Mouse (Mus musculus): ENCODE results near the gene Pwwp2b. TPM values are rescaled to one million over a fixed set of nuclear protein-coding genes. Genes with fewer than 3 reads are reported as not detected.

Gene Pwwp2b
- polyA plus RNA-seq, 1 experiment from 2014 or later, result 6.9 TPM

DNA sequence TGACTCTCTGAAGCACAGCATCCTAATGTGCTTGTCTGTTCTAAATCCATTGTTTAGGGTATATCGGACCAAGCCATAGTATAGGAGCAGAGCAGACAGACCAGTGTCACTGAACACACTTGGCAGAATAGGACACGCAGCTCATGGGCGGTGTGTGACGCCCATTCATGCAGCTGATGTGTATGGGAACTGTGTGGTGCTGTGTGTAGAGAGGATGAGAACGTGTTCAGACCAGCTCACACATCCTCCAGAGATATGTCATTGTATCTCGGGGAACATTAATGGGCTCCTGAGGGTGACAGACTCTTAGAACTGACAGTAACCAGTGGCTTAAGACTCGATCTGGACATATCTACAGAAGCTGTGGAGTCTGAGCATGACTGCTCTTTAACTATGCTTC is 21.9 kb upstream of the Pwwp2b start:
- H3K27ac ChIP-seq (replicated peaks in 1 of 2; ENCODE audit: control insufficient read depth in 1 of 2, insufficient read depth in 1 of 2, low read depth in 2 of 2, low read length in 2 of 2), result no peak overlapping the region
- no peaks in the 10 kb centered on the region for H3K9me3 ChIP-seq (ENCODE audit: control insufficient read depth, low read length)
- no peaks in the 10 kb centered on the region for H3K27me3 ChIP-seq (ENCODE audit: control insufficient read depth, insufficient read depth, low read length)
- 73% methylated on average over 7 of the region's 7 CpGs for WGBS
- peaks cover 38 to 40% of the 10 kb centered on the region in 2 experiments for H3K4me1 ChIP-seq (ENCODE audit: control insufficient read depth in 2 of 2, insufficient read depth in 2 of 2, low read length in 2 of 2)
- ATAC-seq (ENCODE audit: insufficient number of reproducible peaks, insufficient read depth, low FRiP score, low read depth), result no peak
- no peak overlapping the region for H3K4me2 ChIP-seq (ENCODE audit: low read length)
- no peaks in the 10 kb centered on the region for H3K36me3 ChIP-seq (ENCODE audit: control insufficient read depth, insufficient read depth, low read length)
- H3K9ac ChIP-seq (ENCODE audit: low read length), result no peak overlapping the region
- no peak overlapping the region for H3K4me3 ChIP-seq (ENCODE audit: control insufficient read depth in 1 of 2, insufficient read depth in 1 of 2, low read depth in 1 of 2, low read length in 2 of 2)

DNA sequence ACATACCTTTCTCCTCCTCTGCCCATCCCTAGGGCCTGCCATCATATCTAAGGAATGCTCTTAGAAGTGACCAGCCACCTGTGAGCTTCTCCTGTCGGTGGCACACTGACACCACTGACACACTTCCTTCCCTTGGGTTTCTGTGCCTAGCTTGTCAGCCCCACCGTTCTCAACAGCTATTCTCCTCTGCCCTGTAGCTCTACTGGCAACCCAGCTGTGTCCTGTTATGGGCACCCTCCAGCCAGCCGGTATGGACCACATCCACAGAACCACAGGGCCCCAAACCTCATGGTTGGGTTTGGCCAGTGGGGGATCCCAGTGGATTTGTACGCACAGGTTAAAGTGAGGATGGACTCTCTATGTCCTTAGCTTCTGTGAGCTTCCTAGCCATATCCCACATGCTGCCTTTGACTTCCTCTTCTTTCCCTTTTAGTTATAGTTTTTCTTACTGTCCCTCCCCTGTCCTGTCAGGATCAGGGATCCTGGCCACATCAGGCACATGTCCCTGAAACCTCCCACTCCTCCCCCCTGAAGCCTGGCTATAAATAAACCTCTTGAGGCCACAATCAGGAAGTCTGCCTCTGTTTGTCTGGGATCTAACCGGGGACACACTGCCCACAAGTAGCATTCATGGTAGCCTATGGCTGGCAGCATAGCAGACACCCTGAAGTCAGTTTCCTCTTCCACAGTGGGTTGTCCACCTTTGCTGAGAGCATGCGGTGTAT is 19.7 kb upstream of the Pwwp2b start:
- Histone ChIP-seq H3K4me2 (ENCODE audit: low read length) (0 out of 2 replicates have a peak overlapping the region, but pooled peaks have one; percentile 15), H3K9me3 (ENCODE audit: control insufficient read depth, low read length) (no peaks in the 10 kb centered on the region), H3K9ac (ENCODE audit: low read length) (no peak overlapping the region), H3K36me3 (ENCODE audit: control insufficient read depth, insufficient read depth, low read length) (no peaks in the 10 kb centered on the region), H3K27ac (replicated peaks in 1 of 2; ENCODE audit: control insufficient read depth in 1 of 2, insufficient read depth in 1 of 2, low read depth in 2 of 2, low read length in 2 of 2) (peak overlapping the region; percentile 83 to 86), H3K4me1 (ENCODE audit: control insufficient read depth in 2 of 2, insufficient read depth in 2 of 2, low read length in 2 of 2) (peaks cover 38 to 40% of the 10 kb centered on the region in 2 experiments), H3K27me3 (ENCODE audit: control insufficient read depth, insufficient read depth, low read length) (no peaks in the 10 kb centered on the region), H3K4me3 (ENCODE audit: control insufficient read depth in 1 of 2, insufficient read depth in 1 of 2, low read depth in 1 of 2, low read length in 2 of 2) (no peak overlapping the region)
- ATAC-seq (ENCODE audit: insufficient number of reproducible peaks, insufficient read depth, low FRiP score, low read depth), result peak; percentile 68
- 25% methylated on average over 6 of the region's 6 CpGs for WGBS

DNA sequence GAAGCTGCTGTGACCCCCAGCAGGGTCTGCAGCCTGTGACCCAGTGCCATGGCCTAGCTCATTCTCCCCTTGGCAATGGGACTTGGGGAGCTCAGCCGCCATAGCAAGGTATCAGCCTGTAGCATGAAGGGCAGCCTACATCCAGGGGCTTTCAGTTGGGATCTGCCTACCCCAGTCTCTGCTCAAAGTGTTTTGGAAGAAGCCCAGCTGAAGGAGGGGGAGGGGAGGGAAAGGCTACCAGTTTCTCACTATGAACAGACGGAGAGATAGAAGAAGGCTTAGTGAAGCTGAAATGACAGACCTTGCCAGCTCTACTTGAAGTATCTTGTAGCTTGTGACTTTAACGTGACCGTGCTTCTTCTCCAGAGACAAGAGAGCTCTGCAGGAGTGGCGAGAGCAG is 18.4 kb upstream of the Pwwp2b start:
- no peak overlapping the region for H3K4me2 ChIP-seq (ENCODE audit: low read length)
- no peaks in the 10 kb centered on the region for H3K36me3 ChIP-seq (ENCODE audit: control insufficient read depth, insufficient read depth, low read length)
- no peak for ATAC-seq (ENCODE audit: insufficient number of reproducible peaks, insufficient read depth, low FRiP score, low read depth)
- H3K27me3 ChIP-seq (ENCODE audit: control insufficient read depth, insufficient read depth, low read length), result no peaks in the 10 kb centered on the region
- H3K9me3 ChIP-seq (ENCODE audit: control insufficient read depth, low read length), result no peaks in the 10 kb centered on the region
- peak overlapping the region; percentile 17 to 86; a peak in 2 of 4 replicates for H3K27ac ChIP-seq (replicated peaks in 1 of 2; ENCODE audit: control insufficient read depth in 1 of 2, insufficient read depth in 1 of 2, low read depth in 2 of 2, low read length in 2 of 2)
- WGBS, result 67% methylated on average over 5 of the region's 5 CpGs
- no peak overlapping the region for H3K4me3 ChIP-seq (ENCODE audit: control insufficient read depth in 1 of 2, insufficient read depth in 1 of 2, low read depth in 1 of 2, low read length in 2 of 2)
- H3K9ac ChIP-seq (ENCODE audit: low read length), result no peak overlapping the region
- peaks cover 43 to 47% of the 10 kb centered on the region in 2 experiments for H3K4me1 ChIP-seq (ENCODE audit: control insufficient read depth in 2 of 2, insufficient read depth in 2 of 2, low read length in 2 of 2)

DNA sequence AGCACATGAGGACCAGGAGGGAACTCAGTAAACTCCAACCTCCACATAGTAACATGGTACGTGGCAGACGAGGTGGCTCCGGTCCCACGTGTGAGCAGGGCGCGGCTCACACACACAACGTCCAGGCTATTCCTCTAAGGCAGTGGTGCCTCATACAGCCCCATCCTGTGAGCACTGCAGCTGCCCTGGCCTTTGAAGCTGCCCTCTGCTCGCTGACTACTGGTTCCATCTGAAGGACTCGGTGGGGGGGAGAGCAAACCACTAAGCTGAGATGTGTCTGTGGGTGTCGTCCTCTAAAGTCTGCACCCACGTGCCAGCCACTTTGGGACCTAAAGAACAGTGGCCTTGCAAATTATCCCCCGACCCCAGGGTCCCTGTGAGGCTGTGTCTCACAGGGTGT is 18.0 kb upstream of the Pwwp2b start:
- no peak overlapping the region for H3K9ac ChIP-seq (ENCODE audit: low read length)
- H3K36me3 ChIP-seq (ENCODE audit: control insufficient read depth, insufficient read depth, low read length), result no peaks in the 10 kb centered on the region
- H3K4me2 ChIP-seq (ENCODE audit: low read length), result no peak overlapping the region
- H3K9me3 ChIP-seq (ENCODE audit: control insufficient read depth, low read length), result no peaks in the 10 kb centered on the region
- H3K4me3 ChIP-seq (ENCODE audit: control insufficient read depth in 1 of 2, insufficient read depth in 1 of 2, low read depth in 1 of 2, low read length in 2 of 2), result no peak overlapping the region
- 74% methylated on average over 12 of the region's 12 CpGs for WGBS
- no peak for ATAC-seq (ENCODE audit: insufficient number of reproducible peaks, insufficient read depth, low FRiP score, low read depth)
- peaks cover 43 to 48% of the 10 kb centered on the region in 2 experiments for H3K4me1 ChIP-seq (ENCODE audit: control insufficient read depth in 2 of 2, insufficient read depth in 2 of 2, low read length in 2 of 2)
- peak overlapping the region in 1 of 2 experiments; percentile 86; a peak in 1 of 4 replicates for H3K27ac ChIP-seq (replicated peaks in 1 of 2; ENCODE audit: control insufficient read depth in 1 of 2, insufficient read depth in 1 of 2, low read depth in 2 of 2, low read length in 2 of 2)
- H3K27me3 ChIP-seq (ENCODE audit: control insufficient read depth, insufficient read depth, low read length), result no peaks in the 10 kb centered on the region

DNA sequence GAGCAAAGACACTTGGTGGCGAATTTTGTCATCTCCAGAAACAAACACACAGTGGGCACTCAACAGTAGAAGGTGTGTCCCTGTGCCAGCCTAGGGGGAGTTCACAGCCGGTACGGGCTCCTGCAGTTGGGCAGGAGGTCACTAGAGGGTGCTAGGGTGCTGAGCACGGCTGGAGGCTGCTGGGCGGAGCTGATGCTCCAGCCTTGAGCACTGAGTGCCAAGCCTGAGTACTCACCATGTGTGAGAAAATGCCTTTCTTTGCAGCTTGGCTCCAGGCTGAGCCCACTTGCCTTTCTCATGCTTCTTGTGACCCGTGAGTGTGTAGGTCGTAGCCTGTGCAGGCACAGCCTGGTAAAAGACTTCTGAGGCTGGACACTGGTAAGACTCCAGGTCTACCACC is 14.6 kb upstream of the Pwwp2b start:
- no peak overlapping the region for H3K9ac ChIP-seq (ENCODE audit: low read length)
- no peak overlapping the region for H3K4me2 ChIP-seq (ENCODE audit: low read length)
- H3K4me3 ChIP-seq (ENCODE audit: control insufficient read depth in 1 of 2, insufficient read depth in 1 of 2, low read depth in 1 of 2, low read length in 2 of 2), result no peak overlapping the region
- H3K4me1 ChIP-seq (ENCODE audit: control insufficient read depth in 2 of 2, insufficient read depth in 2 of 2, low read length in 2 of 2), result peaks cover 34 to 37% of the 10 kb centered on the region in 2 experiments
- no peaks in the 10 kb centered on the region for H3K9me3 ChIP-seq (ENCODE audit: control insufficient read depth, low read length)
- H3K36me3 ChIP-seq (ENCODE audit: control insufficient read depth, insufficient read depth, low read length), result no peaks in the 10 kb centered on the region
- peak; percentile 57 for ATAC-seq (ENCODE audit: insufficient number of reproducible peaks, insufficient read depth, low FRiP score, low read depth)
- peak overlapping the region; percentile 20 to 73; a peak in 3 of 4 replicates for H3K27ac ChIP-seq (replicated peaks in 1 of 2; ENCODE audit: control insufficient read depth in 1 of 2, insufficient read depth in 1 of 2, low read depth in 2 of 2, low read length in 2 of 2)
- WGBS, result under 1% methylated on average over 7 of the region's 7 CpGs
- H3K27me3 ChIP-seq (ENCODE audit: control insufficient read depth, insufficient read depth, low read length), result no peaks in the 10 kb centered on the region

DNA sequence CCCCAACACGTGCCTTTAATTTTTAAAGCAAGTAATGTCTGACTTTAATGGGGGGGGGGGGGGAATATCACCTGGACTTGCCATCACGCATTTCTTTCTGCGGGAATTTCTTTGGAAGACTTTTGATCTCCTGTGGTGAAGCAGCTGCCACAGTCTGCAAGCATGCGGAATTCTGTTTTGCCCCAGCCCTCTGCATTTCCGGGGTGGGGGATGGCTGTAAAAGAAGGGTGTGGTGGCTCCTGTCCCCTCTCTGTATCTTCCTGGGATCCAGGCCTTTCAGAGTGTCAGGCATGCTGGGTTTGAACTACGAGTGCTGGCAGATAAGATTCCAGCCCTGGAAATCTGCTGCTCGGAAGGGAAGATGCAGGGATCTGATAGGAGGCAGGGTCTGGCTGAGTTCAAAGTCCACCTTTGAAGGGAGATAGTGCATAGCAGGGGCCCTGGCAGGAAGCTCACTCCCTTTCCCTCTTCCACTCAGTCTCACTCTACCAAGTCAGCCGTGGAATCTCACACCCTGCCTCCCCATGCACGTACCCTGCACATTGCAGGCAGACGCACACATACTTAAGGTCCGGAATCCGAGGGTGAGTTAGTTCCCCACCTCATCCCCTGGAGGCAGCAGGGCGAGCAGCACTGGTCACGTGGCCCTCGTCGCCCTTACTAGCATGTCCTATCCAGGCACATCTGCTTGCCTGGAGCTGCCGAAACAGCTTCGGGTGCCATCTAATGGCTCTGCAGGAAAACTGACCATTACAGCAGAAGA is 13.7 kb upstream of the Pwwp2b start:
- Histone ChIP-seq H3K27me3 (ENCODE audit: control insufficient read depth, insufficient read depth, low read length) (no peaks in the 10 kb centered on the region), H3K9ac (ENCODE audit: low read length) (no peak overlapping the region), H3K4me1 (ENCODE audit: control insufficient read depth in 2 of 2, insufficient read depth in 2 of 2, low read length in 2 of 2) (peaks cover 26 to 28% of the 10 kb centered on the region in 2 experiments), H3K4me3 (ENCODE audit: control insufficient read depth in 1 of 2, insufficient read depth in 1 of 2, low read depth in 1 of 2, low read length in 2 of 2) (no peak overlapping the region), H3K9me3 (ENCODE audit: control insufficient read depth, low read length) (no peaks in the 10 kb centered on the region), H3K27ac (replicated peaks in 1 of 2; ENCODE audit: control insufficient read depth in 1 of 2, insufficient read depth in 1 of 2, low read depth in 2 of 2, low read length in 2 of 2) (peak overlapping the region; percentile 47 to 73), H3K36me3 (ENCODE audit: control insufficient read depth, insufficient read depth, low read length) (no peaks in the 10 kb centered on the region), H3K4me2 (ENCODE audit: low read length) (peak overlapping the region; percentile 33)
- 5% methylated on average over 18 of the region's 18 CpGs for WGBS
- ATAC-seq (ENCODE audit: insufficient number of reproducible peaks, insufficient read depth, low FRiP score, low read depth), result peak; percentile 76

DNA sequence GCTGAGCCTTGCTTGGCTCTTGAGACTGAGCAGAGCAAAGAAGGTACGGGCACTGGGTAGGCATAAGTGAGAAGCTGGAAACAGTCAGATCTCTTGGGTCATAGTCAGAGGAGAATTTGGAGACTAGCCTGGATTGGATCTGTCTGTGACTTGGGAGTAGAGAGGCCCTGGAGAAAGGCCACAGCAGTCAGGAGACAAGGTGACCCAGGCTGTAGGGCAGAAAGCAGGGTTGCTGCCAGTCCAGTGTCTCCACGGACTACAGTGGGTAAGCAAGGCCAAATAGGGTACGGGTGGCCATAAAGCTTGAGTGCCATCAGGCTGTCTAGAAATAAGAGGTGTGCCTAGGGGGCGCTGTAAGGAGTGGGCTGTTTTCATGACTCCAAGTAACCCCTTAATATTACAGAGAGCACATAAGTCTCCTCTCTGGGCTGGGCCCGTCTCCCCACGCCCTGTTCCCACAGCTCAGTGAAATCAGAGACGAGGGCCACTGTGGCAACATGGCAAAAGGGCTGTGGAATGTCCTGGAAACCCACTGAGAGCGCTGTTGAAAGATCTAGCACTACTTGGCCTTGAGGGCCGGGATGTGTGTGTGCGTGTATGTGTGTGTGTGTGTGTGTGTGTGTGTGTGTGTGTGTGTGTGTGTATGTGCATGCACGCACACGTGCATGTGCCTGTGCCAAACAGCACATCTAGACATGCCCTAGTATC is 12.5 kb upstream of the Pwwp2b start:
- H3K4me2 ChIP-seq (ENCODE audit: low read length), result no peak overlapping the region
- peak overlapping the region in 1 of 2 experiments; percentile 12; a peak in 1 of 4 replicates for H3K27ac ChIP-seq (replicated peaks in 1 of 2; ENCODE audit: control insufficient read depth in 1 of 2, insufficient read depth in 1 of 2, low read depth in 2 of 2, low read length in 2 of 2)
- WGBS, result 82% methylated on average over 12 of the region's 12 CpGs
- no peak overlapping the region for H3K4me3 ChIP-seq (ENCODE audit: control insufficient read depth in 1 of 2, insufficient read depth in 1 of 2, low read depth in 1 of 2, low read length in 2 of 2)
- H3K36me3 ChIP-seq (ENCODE audit: control insufficient read depth, insufficient read depth, low read length), result no peaks in the 10 kb centered on the region
- no peak for ATAC-seq (ENCODE audit: insufficient number of reproducible peaks, insufficient read depth, low FRiP score, low read depth)
- no peak overlapping the region for H3K9ac ChIP-seq (ENCODE audit: low read length)
- no peaks in the 10 kb centered on the region for H3K9me3 ChIP-seq (ENCODE audit: control insufficient read depth, low read length)
- peaks cover 17 to 20% of the 10 kb centered on the region in 2 experiments for H3K4me1 ChIP-seq (ENCODE audit: control insufficient read depth in 2 of 2, insufficient read depth in 2 of 2, low read length in 2 of 2)
- H3K27me3 ChIP-seq (ENCODE audit: control insufficient read depth, insufficient read depth, low read length), result no peaks in the 10 kb centered on the region
